Mouse (Mus musculus) intestine, postnatal 0 days (tissue): Measurements from ENCODE around the gene Adamtsl3. TPM values are rescaled to one million over a fixed set of nuclear protein-coding genes. Genes with fewer than 3 reads are reported as not detected.

Source experiments
- ATAC-seq: fragments of 200-750 bp; cut with Nextera tagmentation; 2 replicates; pipeline ENCODE4 v1.8.0; 2017; ENCODE audit warnings: mild to moderate bottlenecking, moderate TSS enrichment, moderate library complexity
- H3K27ac ChIP-seq: fragments of 300-500 bp; sonication (generic); 2 replicates; pipeline ENCODE4 v1.5.1; 2014; ENCODE audit warnings: mild to moderate bottlenecking, low read depth, low read length, moderate library complexity
- H3K27me3 ChIP-seq: fragments of 300-500 bp; sonication (generic); replicated peaks from 2 replicates; pipeline ENCODE4 v1.6.1; 2014; ENCODE audit warnings: low read length, mixed read lengths; ENCODE audit not compliant: control insufficient read depth, insufficient read depth
- H3K36me3 ChIP-seq: fragments of 300-500 bp; sonication (generic); 2 replicates; pipeline ENCODE4 v1.6.1; 2014; ENCODE audit warnings: mild to moderate bottlenecking, moderate library complexity; ENCODE audit not compliant: control insufficient read depth, insufficient read depth
- H3K4me1 ChIP-seq: fragments of 300-500 bp; sonication (generic); replicated peaks from 2 replicates; pipeline ENCODE4 v1.6.1; 2014; ENCODE audit warnings: antibody characterized with exemption, low read length, mixed read lengths; ENCODE audit not compliant: control insufficient read depth, insufficient read depth
- H3K4me2 ChIP-seq: fragments of 300-500 bp; sonication (generic); replicated peaks from 2 replicates; pipeline ENCODE4 v1.6.1; 2014; ENCODE audit warnings: low read depth, mild to moderate bottlenecking, moderate library complexity
- H3K4me3 ChIP-seq: fragments of 300-500 bp; sonication (generic); 2 replicates; pipeline ENCODE4 v1.5.1; 2014; ENCODE audit warnings: low read depth, low read length
- H3K9ac ChIP-seq: fragments of 300-500 bp; sonication (generic); 2 replicates; pipeline ENCODE4 v1.6.1; 2014; ENCODE audit warnings: mild to moderate bottlenecking, low read depth, low read length
- H3K9me3 ChIP-seq: fragments of 300-500 bp; sonication (generic); 2 replicates; pipeline ENCODE4 v1.6.1; 2016; ENCODE audit warnings: mixed run types; ENCODE audit not compliant: control insufficient read depth
- CTCF ChIP-seq: sonication (generic); IDR thresholded peaks from 2 replicates; pipeline ENCODE4 v1.5.1; 2016; ENCODE audit warnings: low read depth, mild to moderate bottlenecking, control low read depth, antibody characterized with exemption, moderate library complexity
- WGBS: fragments of 180-500 bp; shearing (Covaris S2); extraction: QIAGEN DNeasy Blood & Tissue Kit; methylation state at CpG from one replicate; pipeline ENCODE4 v1.1.7; 2014; 5-methylcytosine and 5-hydroxymethylcytosine counted together
- polyA plus RNA-seq: library from polyadenylated mRNA; unstranded; fragments of >200 nt; fragmentation: Nextera tagmentation; extraction: Ambion mirVana; gene quantifications from 2 replicates; pipeline ENCODE4 v1.2.1, GENCODE M21; 2015

Gene Adamtsl3
- polyA plus RNA-seq, 1 experiment from 2014 or later: 0.96 TPM

- Histone ChIP-seq H3K9ac (no peak overlapping the region), H3K27ac (no peak overlapping the region), H3K9me3 (no peaks in the 10 kb centered on the region), H3K4me1 (no peaks in the 10 kb centered on the region), H3K27me3 (no peaks in the 10 kb centered on the region), H3K4me3 (no peak overlapping the region), H3K4me2 (no peak overlapping the region), H3K36me3 (no peaks in the 10 kb centered on the region)
- ATAC-seq: no peak
- no peak for TF ChIP-seq CTCF
- WGBS: 68% methylated on average over 6 of the region's 6 CpGs
Measured at GRCm38 (mm10) chr7:82590931-82591330, 255.4 kb downstream of the Adamtsl3 start.

GRCm38 (mm10) chr7:82602008-82602407 is 266.5 kb downstream of the Adamtsl3 start:
- H3K4me3 ChIP-seq: no peak overlapping the region
- H3K27ac ChIP-seq: no peak overlapping the region
- no peak for TF ChIP-seq CTCF
- no peaks in the 10 kb centered on the region for H3K9me3 ChIP-seq
- H3K4me2 ChIP-seq: no peak overlapping the region
- H3K9ac ChIP-seq: no peak overlapping the region
- H3K27me3 ChIP-seq: no peaks in the 10 kb centered on the region
- H3K36me3 ChIP-seq: no peaks in the 10 kb centered on the region
- ATAC-seq: no peak
- no peaks in the 10 kb centered on the region for H3K4me1 ChIP-seq
- 87% methylated on average over 4 of the region's 4 CpGs for WGBS

- Histone ChIP-seq H3K4me1 (no peaks in the 10 kb centered on the region), H3K36me3 (no peaks in the 10 kb centered on the region), H3K27ac (no peak overlapping the region), H3K9ac (no peak overlapping the region), H3K4me2 (no peak overlapping the region), H3K27me3 (no peaks in the 10 kb centered on the region), H3K9me3 (no peaks in the 10 kb centered on the region), H3K4me3 (no peak overlapping the region)
- no peak for TF ChIP-seq CTCF
- no peak for ATAC-seq
- WGBS: 67% methylated on average over 6 of the region's 6 CpGs
Measured at GRCm38 (mm10) chr7:82605425-82605824, 269.9 kb downstream of the Adamtsl3 start.

GRCm38 (mm10) chr7:82609629-82610028 is 274.1 kb downstream of the Adamtsl3 start:
- H3K4me2 ChIP-seq: no peak overlapping the region
- no peak overlapping the region for H3K27ac ChIP-seq
- H3K4me1 ChIP-seq: no peaks in the 10 kb centered on the region
- TF ChIP-seq CTCF: peak; percentile 54
- H3K9ac ChIP-seq: no peak overlapping the region
- no peak for ATAC-seq
- no peaks in the 10 kb centered on the region for H3K36me3 ChIP-seq
- 70% methylated on average over 3 of the region's 3 CpGs for WGBS
- H3K27me3 ChIP-seq: no peaks in the 10 kb centered on the region
- H3K9me3 ChIP-seq: no peaks in the 10 kb centered on the region
- no peak overlapping the region for H3K4me3 ChIP-seq

- 11% methylated on average over 7 of the region's 7 CpGs for WGBS
- ATAC-seq: no peak
- no peaks in the 10 kb centered on the region for H3K9me3 ChIP-seq
- H3K36me3 ChIP-seq: no peaks in the 10 kb centered on the region
- no peak overlapping the region for H3K4me2 ChIP-seq
- H3K27me3 ChIP-seq: no peaks in the 10 kb centered on the region
- no peak overlapping the region for H3K27ac ChIP-seq
- no peak for TF ChIP-seq CTCF
- H3K9ac ChIP-seq: no peak overlapping the region
- no peaks in the 10 kb centered on the region for H3K4me1 ChIP-seq
- no peak overlapping the region for H3K4me3 ChIP-seq
Measured at GRCm38 (mm10) chr7:82625342-82625741, 289.8 kb downstream of the Adamtsl3 start.

- WGBS: 88% methylated on average over 3 of the region's 3 CpGs
- no peak for TF ChIP-seq CTCF
Measured at GRCm38 (mm10) chr7:82647183-82647582, 311.7 kb downstream of the Adamtsl3 start.

GRCm38 (mm10) chr7:82647909-82648308 is 312.4 kb downstream of the Adamtsl3 start:
- H3K4me2 ChIP-seq: peak overlapping the region; percentile 90
- H3K27ac ChIP-seq: no peak overlapping the region
- peaks cover under 1% of the 10 kb centered on the region; the same call in 1 of the 2 replicates for H3K36me3 ChIP-seq
- peak overlapping the region; percentile 80; the same call in 1 of the 2 replicates for H3K9ac ChIP-seq
- no peaks in the 10 kb centered on the region for H3K4me1 ChIP-seq
- H3K4me3 ChIP-seq: peak overlapping the region; percentile 82
- no peak for ATAC-seq
- no peaks in the 10 kb centered on the region for H3K27me3 ChIP-seq
- no peak for TF ChIP-seq CTCF
- 16% methylated on average over 4 of the region's 4 CpGs for WGBS
- no peaks in the 10 kb centered on the region for H3K9me3 ChIP-seq

More at GRCm38 (mm10) chr7:82647183-82647582, 311.7 kb downstream of the Adamtsl3 start:
- no peak overlapping the region for H3K4me3 ChIP-seq
- no peaks in the 10 kb centered on the region for H3K9me3 ChIP-seq
- no peak for ATAC-seq
- no peak overlapping the region for H3K9ac ChIP-seq
- H3K27ac ChIP-seq: no peak overlapping the region
- no peaks in the 10 kb centered on the region for H3K4me1 ChIP-seq
- H3K27me3 ChIP-seq: no peaks in the 10 kb centered on the region
- H3K4me2 ChIP-seq: no peak overlapping the region
- H3K36me3 ChIP-seq: no peaks in the 10 kb centered on the region
